Mouse (Mus musculus): ENCODE measurements at regions not wholly inside any gene's neighbourhood (a gene's known extent, or its start where the extent isn't known, plus 50 kb on each side); places are given as distances from the start of the nearest gene placed in this dataset.

DNA sequence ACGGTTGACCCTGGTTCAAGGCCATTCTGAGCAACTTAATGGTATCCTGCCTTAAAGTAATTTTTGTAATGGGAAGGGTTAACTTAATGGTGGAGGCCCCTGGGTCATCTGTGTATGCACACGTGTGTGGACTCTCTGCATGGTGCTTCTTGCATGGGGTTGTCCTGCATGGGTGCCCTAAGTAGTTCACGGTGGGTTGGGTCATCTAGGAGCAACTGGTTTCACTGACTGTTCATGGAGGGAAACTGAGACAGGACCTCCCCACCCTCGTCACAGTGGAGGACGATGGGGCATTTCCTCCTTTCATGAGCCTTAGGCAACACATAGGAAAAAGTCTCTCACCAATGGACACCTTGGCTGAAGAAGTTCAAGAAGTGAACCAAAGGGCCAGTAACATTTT is 123.4 kb downstream of the Gm11011 start:
- no peak for ATAC-seq (ENCODE audit: low read depth)
- 61% methylated on average over 5 of the region's 5 CpGs for WGBS (ENCODE audit: insufficient replicate concordance)
- Histone ChIP-seq H3K4me1 (ENCODE audit: control insufficient read depth, low read depth, low read length) (no peaks in the 10 kb centered on the region), H3K9ac (ENCODE audit: low read depth, low read length) (no peak overlapping the region), H3K27ac (ENCODE audit: low read length) (no peak overlapping the region), H3K36me3 (ENCODE audit: control insufficient read depth, insufficient read depth) (no peaks in the 10 kb centered on the region), H3K4me3 (ENCODE audit: low read depth, low read length) (no peak overlapping the region), H3K9me3 (replicated peaks; ENCODE audit: control insufficient read depth, low read length) (no peaks in the 10 kb centered on the region), H3K4me2 (ENCODE audit: low read depth, low read length) (no peak overlapping the region), H3K27me3 (ENCODE audit: control insufficient read depth, insufficient read depth, low read depth, low read length) (no peaks in the 10 kb centered on the region)

DNA sequence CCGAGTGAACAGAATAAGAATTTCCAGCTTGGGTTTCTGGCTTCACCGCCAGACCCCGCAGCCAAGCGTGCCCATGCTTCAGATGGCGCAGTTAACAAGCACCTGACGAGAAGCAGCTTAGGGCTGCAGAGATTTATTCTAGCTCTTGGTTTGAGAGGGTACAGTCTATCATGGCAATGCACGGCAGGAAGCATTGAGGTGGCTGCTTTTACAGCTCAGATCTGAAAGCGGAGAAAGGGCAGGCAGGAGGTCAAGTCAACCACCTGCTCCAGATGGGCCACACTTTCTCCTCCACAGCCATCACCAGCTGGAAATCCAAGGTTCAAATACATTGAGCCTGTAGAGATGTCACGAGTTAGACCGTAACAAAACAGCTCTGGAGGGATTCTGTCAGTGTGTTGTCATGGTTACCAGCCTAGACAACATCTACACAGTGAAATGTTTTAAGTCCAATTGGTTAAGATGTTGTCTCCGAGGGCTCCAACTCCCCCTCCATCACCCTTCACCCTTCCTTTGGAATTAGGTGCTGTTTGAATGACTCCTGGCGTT is 126.0 kb downstream of the Gm11011 start:
- Histone ChIP-seq H3K27me3 (ENCODE audit: control insufficient read depth, insufficient read depth, low read depth, low read length) (no peaks in the 10 kb centered on the region), H3K9me3 (replicated peaks; ENCODE audit: control insufficient read depth, low read length) (no peaks in the 10 kb centered on the region), H3K4me3 (ENCODE audit: low read depth, low read length) (no peak overlapping the region), H3K9ac (ENCODE audit: low read depth, low read length) (no peak overlapping the region), H3K36me3 (ENCODE audit: control insufficient read depth, insufficient read depth) (no peaks in the 10 kb centered on the region), H3K4me2 (ENCODE audit: low read depth, low read length) (no peak overlapping the region), H3K27ac (ENCODE audit: low read length) (no peak overlapping the region), H3K4me1 (ENCODE audit: control insufficient read depth, low read depth, low read length) (no peaks in the 10 kb centered on the region)
- WGBS (ENCODE audit: insufficient replicate concordance): 66% methylated on average over 12 of the region's 12 CpGs
- ATAC-seq (ENCODE audit: low read depth): no peak

- no peaks in the 10 kb centered on the region for H3K9me3 ChIP-seq (replicated peaks; ENCODE audit: control insufficient read depth, low read length)
- no peak for ATAC-seq (ENCODE audit: low read depth)
- no peaks in the 10 kb centered on the region for H3K27me3 ChIP-seq (ENCODE audit: control insufficient read depth, insufficient read depth, low read depth, low read length)
- 66% methylated on average over 8 of the region's 8 CpGs for WGBS (ENCODE audit: insufficient replicate concordance)
- H3K36me3 ChIP-seq (ENCODE audit: control insufficient read depth, insufficient read depth): no peaks in the 10 kb centered on the region
- H3K9ac ChIP-seq (ENCODE audit: low read depth, low read length): no peak overlapping the region
- H3K27ac ChIP-seq (ENCODE audit: low read length): no peak overlapping the region
- H3K4me3 ChIP-seq (ENCODE audit: low read depth, low read length): no peak overlapping the region
- H3K4me2 ChIP-seq (ENCODE audit: low read depth, low read length): no peak overlapping the region
- H3K4me1 ChIP-seq (ENCODE audit: control insufficient read depth, low read depth, low read length): no peaks in the 10 kb centered on the region
These were observed 134.6 kb downstream of the Gm11011 start for GRCm38 (mm10) chr2:169452956-169453355.

- H3K4me3 ChIP-seq (ENCODE audit: low read depth, low read length): no peak overlapping the region
- no peaks in the 10 kb centered on the region for H3K9me3 ChIP-seq (replicated peaks; ENCODE audit: control insufficient read depth, low read length)
- H3K27me3 ChIP-seq (ENCODE audit: control insufficient read depth, insufficient read depth, low read depth, low read length): no peaks in the 10 kb centered on the region
- no peak overlapping the region for H3K9ac ChIP-seq (ENCODE audit: low read depth, low read length)
- WGBS (ENCODE audit: insufficient replicate concordance): 70% methylated on average over 6 of the region's 6 CpGs
- no peak for ATAC-seq (ENCODE audit: low read depth)
- no peak overlapping the region for H3K4me2 ChIP-seq (ENCODE audit: low read depth, low read length)
- H3K36me3 ChIP-seq (ENCODE audit: control insufficient read depth, insufficient read depth): no peaks in the 10 kb centered on the region
- no peaks in the 10 kb centered on the region for H3K4me1 ChIP-seq (ENCODE audit: control insufficient read depth, low read depth, low read length)
- no peak overlapping the region for H3K27ac ChIP-seq (ENCODE audit: low read length)
These were observed 136.7 kb downstream of the Gm11011 start for GRCm38 (mm10) chr2:169450801-169451200.

DNA sequence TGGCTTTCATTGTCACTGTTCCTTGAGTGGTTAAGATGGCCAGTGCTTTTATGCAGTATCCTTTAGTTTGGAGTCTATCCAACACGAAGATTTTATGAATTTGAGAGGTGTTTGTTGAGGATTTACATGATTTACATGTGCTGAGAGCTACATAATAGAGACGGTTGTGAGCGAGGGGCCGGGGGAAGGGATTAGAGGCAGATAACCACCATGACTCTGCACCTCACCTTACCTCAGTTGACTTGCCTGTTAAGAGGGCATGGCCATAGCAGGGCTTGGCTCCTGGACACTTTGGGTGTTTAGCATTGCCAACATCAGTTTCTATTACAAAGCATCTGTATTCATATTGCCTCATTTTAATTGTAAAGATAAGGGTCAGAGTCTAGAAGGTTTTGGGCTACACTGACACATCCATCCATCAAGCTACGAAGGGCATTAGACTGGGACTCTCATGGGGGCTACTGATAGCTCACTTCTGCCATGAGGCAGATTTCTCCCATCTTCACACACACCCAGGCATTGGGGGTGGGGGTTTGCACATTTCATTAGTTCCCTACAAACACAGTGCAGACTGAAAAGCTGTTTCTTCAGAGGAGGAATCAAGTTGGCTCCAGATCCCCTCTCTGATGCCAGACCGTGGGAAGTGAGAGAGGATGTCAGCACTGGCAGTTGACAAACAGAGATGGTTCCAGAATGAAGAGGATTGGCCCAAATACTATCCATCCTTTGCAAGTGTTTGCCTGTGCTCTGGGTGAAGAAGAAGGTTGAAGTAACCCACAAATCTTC is 139.9 kb downstream of the Gm11011 start:
- Histone ChIP-seq H3K4me1 (ENCODE audit: control insufficient read depth, low read depth, low read length) (no peaks in the 10 kb centered on the region), H3K9ac (ENCODE audit: low read depth, low read length) (no peak overlapping the region), H3K27me3 (ENCODE audit: control insufficient read depth, insufficient read depth, low read depth, low read length) (no peaks in the 10 kb centered on the region), H3K4me3 (ENCODE audit: low read depth, low read length) (no peak overlapping the region), H3K9me3 (replicated peaks; ENCODE audit: control insufficient read depth, low read length) (no peaks in the 10 kb centered on the region), H3K27ac (ENCODE audit: low read length) (no peak overlapping the region), H3K36me3 (ENCODE audit: control insufficient read depth, insufficient read depth) (no peaks in the 10 kb centered on the region), H3K4me2 (ENCODE audit: low read depth, low read length) (no peak overlapping the region)
- WGBS (ENCODE audit: insufficient replicate concordance): 58% methylated on average over 6 of the region's 6 CpGs
- no peak for ATAC-seq (ENCODE audit: low read depth)

DNA sequence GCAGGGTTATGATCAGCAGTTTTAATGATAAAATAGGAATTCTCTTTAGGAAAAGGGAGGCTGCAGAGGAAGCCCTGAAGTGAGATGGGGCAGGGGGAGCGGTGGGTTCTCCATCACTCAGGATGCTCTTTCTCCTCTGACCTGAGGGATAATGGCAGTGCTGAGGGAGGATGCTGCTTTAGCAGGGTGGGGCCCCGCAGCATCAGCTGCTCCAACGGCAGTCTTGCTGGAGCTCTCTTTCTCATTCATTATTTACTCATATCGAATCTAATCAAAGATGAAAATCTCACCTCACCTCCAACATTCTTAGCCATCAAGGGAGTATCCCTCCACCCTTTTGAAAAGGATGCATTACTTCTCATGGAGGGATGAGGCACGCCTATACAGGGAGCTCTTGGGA is 141.7 kb downstream of the Gm11011 start:
- Histone ChIP-seq H3K4me1 (ENCODE audit: control insufficient read depth, low read depth, low read length) (no peaks in the 10 kb centered on the region), H3K27ac (ENCODE audit: low read length) (no peak overlapping the region), H3K4me2 (ENCODE audit: low read depth, low read length) (no peak overlapping the region), H3K9ac (ENCODE audit: low read depth, low read length) (no peak overlapping the region), H3K27me3 (ENCODE audit: control insufficient read depth, insufficient read depth, low read depth, low read length) (no peaks in the 10 kb centered on the region), H3K9me3 (replicated peaks; ENCODE audit: control insufficient read depth, low read length) (no peaks in the 10 kb centered on the region), H3K4me3 (ENCODE audit: low read depth, low read length) (no peak overlapping the region), H3K36me3 (ENCODE audit: control insufficient read depth, insufficient read depth) (no peaks in the 10 kb centered on the region)
- ATAC-seq (ENCODE audit: low read depth): no peak
- 59% methylated on average over 5 of the region's 5 CpGs for WGBS (ENCODE audit: insufficient replicate concordance)

DNA sequence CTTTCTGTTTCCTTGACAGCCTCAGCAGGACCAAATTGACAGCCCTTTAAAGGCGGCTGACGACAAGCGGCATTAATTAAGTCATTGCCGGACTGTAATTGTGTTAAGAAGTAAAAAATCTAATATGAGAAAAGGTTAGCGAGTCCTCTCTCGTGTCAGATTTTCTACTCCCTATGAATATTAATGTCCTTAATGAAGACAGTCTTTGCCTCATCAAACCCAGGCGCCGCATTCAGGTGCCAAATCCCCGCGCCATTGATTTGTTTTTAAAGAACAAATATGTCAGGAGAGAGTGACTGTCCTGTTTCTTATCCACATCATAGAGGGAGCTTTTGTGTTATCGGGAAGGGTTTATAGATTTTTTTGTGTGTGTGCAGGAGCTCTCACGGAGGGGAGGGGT is 142.2 kb downstream of the Gm11011 start:
- ATAC-seq (ENCODE audit: low read depth): no peak
- Histone ChIP-seq H3K4me1 (ENCODE audit: control insufficient read depth, low read depth, low read length) (no peaks in the 10 kb centered on the region), H3K27ac (ENCODE audit: low read length) (no peak overlapping the region), H3K9ac (ENCODE audit: low read depth, low read length) (no peak overlapping the region), H3K4me2 (ENCODE audit: low read depth, low read length) (no peak overlapping the region), H3K9me3 (replicated peaks; ENCODE audit: control insufficient read depth, low read length) (no peaks in the 10 kb centered on the region), H3K36me3 (ENCODE audit: control insufficient read depth, insufficient read depth) (no peaks in the 10 kb centered on the region), H3K4me3 (ENCODE audit: low read depth, low read length) (no peak overlapping the region), H3K27me3 (ENCODE audit: control insufficient read depth, insufficient read depth, low read depth, low read length) (no peaks in the 10 kb centered on the region)
- WGBS (ENCODE audit: insufficient replicate concordance): 77% methylated on average over 12 of the region's 12 CpGs

DNA sequence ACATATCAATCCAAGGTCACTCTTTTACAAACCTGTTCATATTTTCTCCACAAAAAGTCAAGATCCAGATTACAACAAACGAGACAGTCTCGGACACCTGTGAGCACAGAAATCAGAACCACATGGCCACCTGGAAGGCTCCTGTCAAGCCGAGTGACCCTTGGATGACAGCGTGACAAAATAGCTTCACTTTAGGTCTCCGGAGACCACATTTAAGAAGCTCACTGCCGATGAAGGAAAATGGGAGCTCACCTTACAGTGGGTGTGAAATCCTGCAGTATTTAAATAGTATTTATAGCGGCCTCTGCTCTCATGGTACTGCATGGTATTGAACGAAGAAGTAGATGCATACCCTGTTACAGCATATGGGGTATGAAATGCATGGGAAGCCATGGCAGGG is 144.3 kb downstream of the Gm11011 start:
- WGBS (ENCODE audit: insufficient replicate concordance): 66% methylated on average over 8 of the region's 8 CpGs
- H3K4me2 ChIP-seq (ENCODE audit: low read depth, low read length): no peak overlapping the region
- no peak overlapping the region for H3K9ac ChIP-seq (ENCODE audit: low read depth, low read length)
- no peak overlapping the region for H3K4me3 ChIP-seq (ENCODE audit: low read depth, low read length)
- H3K27me3 ChIP-seq (ENCODE audit: control insufficient read depth, insufficient read depth, low read depth, low read length): no peaks in the 10 kb centered on the region
- no peak overlapping the region for H3K27ac ChIP-seq (ENCODE audit: low read length)
- no peaks in the 10 kb centered on the region for H3K36me3 ChIP-seq (ENCODE audit: control insufficient read depth, insufficient read depth)
- H3K4me1 ChIP-seq (ENCODE audit: control insufficient read depth, low read depth, low read length): no peaks in the 10 kb centered on the region
- ATAC-seq (ENCODE audit: low read depth): no peak
- no peaks in the 10 kb centered on the region for H3K9me3 ChIP-seq (replicated peaks; ENCODE audit: control insufficient read depth, low read length)

GRCm38 (mm10) chr2:169431516-169431915 is 156.0 kb downstream of the Gm11011 start:
- no peak overlapping the region for H3K27ac ChIP-seq (ENCODE audit: low read length)
- no peaks in the 10 kb centered on the region for H3K27me3 ChIP-seq (ENCODE audit: control insufficient read depth, insufficient read depth, low read depth, low read length)
- no peak overlapping the region for H3K4me2 ChIP-seq (ENCODE audit: low read depth, low read length)
- no peaks in the 10 kb centered on the region for H3K36me3 ChIP-seq (ENCODE audit: control insufficient read depth, insufficient read depth)
- no peak for ATAC-seq (ENCODE audit: low read depth)
- 70% methylated on average over 8 of the region's 8 CpGs for WGBS (ENCODE audit: insufficient replicate concordance)
- H3K9ac ChIP-seq (ENCODE audit: low read depth, low read length): no peak overlapping the region
- no peaks in the 10 kb centered on the region for H3K4me1 ChIP-seq (ENCODE audit: control insufficient read depth, low read depth, low read length)
- no peaks in the 10 kb centered on the region for H3K9me3 ChIP-seq (replicated peaks; ENCODE audit: control insufficient read depth, low read length)
- no peak overlapping the region for H3K4me3 ChIP-seq (ENCODE audit: low read depth, low read length)
